Comparison of ENCODE assay signal across 9 mouse cellular contexts in the genomic region with DNA sequence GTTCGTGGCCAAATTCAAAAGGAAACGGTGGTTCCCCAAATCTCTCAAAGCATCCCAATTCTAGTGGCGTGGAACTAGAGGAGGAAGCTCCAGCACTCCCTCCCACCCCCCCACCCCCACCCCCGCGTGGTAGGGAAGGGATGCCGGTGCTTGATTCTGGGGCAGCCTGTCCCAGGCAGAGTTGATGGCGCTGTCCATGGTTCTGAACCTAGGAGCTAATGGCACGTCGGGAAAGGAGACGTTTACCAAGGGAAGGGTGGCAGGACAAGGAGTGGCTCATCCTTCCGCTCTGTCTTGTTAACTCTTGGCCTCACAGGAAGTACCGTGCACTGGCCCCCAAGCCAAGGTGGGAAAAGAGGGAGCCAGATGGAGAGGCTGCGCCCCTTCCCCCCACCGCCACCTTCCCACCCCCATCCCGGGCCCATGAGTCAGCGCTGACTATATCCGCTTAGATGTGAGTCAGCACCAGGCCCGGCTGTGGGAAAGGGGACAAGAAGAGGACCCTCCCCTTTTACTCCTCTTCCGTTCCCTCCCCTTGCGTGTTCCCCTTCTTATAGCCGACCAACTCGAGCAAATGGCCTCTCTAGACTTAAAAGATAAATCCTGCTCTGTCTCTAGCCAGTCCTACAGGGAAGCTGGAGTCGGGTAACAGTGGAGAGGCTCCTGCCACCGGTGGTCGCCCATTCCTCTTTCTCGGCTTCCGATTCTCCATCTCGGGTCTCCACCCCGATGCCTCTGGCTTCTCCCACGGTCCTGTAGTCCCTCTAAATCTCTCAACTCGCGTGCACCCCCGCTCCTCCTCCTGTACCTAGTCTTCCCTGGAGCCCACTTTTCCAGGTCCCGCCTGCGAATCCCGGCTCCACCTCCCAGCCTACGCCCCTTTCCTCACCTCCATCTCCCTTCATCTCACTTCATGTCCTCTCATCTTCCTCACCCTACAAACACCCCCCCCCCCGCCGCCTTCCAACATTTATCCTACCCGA. TPM values are rescaled to one million over a fixed set of nuclear protein-coding genes. Genes with fewer than 3 reads are reported as not detected.
DNase-seq lines count a peak whose midpoint lies in the region; ATAC-seq and TF ChIP-seq lines count a peak whose summit lies in the region.
"Had no signal": no experiment of that assay in that cellular context is flagged by ENCODE, and none has a peak within 500 bp of the region (broad histone marks: within the 10 kb centered on the region; RNA-seq: fewer than 3 reads in every experiment).

No protein-coding gene starts in this region.

- H3K36me3 ChIP-seq in forebrain, embryonic 10.5 days (replicated peaks): no peaks in the 10 kb centered on the region
- H3K36me3 ChIP-seq in intestine, embryonic 14.5 days (ENCODE audit: control insufficient read depth, insufficient read depth, low read length): no peaks in the 10 kb centered on the region
- no peaks in the 10 kb centered on the region for H3K36me3 ChIP-seq in neural tube, embryonic 14.5 days (ENCODE audit: control insufficient read depth, insufficient read depth, low read length)
- H3K36me3 ChIP-seq: liver, embryonic 15.5 days had no signal

- H3K27ac ChIP-seq in layer of hippocampus, adult 2 months: peak overlapping the region; percentile 95
- H3K27ac ChIP-seq in forebrain, embryonic 10.5 days: no peak overlapping the region
- no peak overlapping the region for H3K27ac ChIP-seq in intestine, embryonic 14.5 days (ENCODE audit: low read depth)
- no peak overlapping the region for H3K27ac ChIP-seq in neural tube, embryonic 14.5 days (ENCODE audit: low read depth, low read length)
- H3K27ac ChIP-seq: liver, embryonic 15.5 days had no signal

- TF ChIP-seq POLR2A in lung, adult 2 months (IDR thresholded peaks at IDR 0.05; ENCODE audit: borderline replicate concordance, extremely low read depth, low read depth, low read length): no peak

- peak overlapping the region; percentile 11 for H3K4me2 ChIP-seq in intestine, embryonic 14.5 days (ENCODE audit: low read length)
- peak overlapping the region; percentile 68 for H3K4me2 ChIP-seq in neural tube, embryonic 14.5 days (ENCODE audit: low read depth, low read length)
- H3K4me2 ChIP-seq: liver, embryonic 15.5 days had no signal

- no peak overlapping the region for H3K9ac ChIP-seq in intestine, embryonic 14.5 days (ENCODE audit: low read length)
- H3K9ac ChIP-seq in neural tube, embryonic 14.5 days (replicated peaks; ENCODE audit: low read depth, low read length): peak overlapping the region; percentile 55
- H3K9ac ChIP-seq: liver, embryonic 15.5 days had no signal

- H3K4me1 ChIP-seq in forebrain, embryonic 10.5 days: peaks cover 15% of the 10 kb centered on the region
- H3K4me1 ChIP-seq in intestine, embryonic 14.5 days (replicated peaks; ENCODE audit: control insufficient read depth, insufficient read depth, low read length): no peaks in the 10 kb centered on the region
- H3K4me1 ChIP-seq in lung, adult 2 months (ENCODE audit: control insufficient read depth, insufficient read depth, low read length): no peaks in the 10 kb centered on the region
- 0 out of 2 replicates have a peak, but pooled peaks cover 6% of the 10 kb centered on the region for H3K4me1 ChIP-seq in neural tube, embryonic 14.5 days (ENCODE audit: control insufficient read depth, insufficient read depth, low read length)
- H3K4me1 ChIP-seq: liver, embryonic 15.5 days had no signal

- DNase-seq in layer of hippocampus, adult 2 months (ENCODE audit: low spot score in 2 of 2): peak in 1 of 2 experiments; percentile 62
- no peak for DNase-seq in layer of hippocampus, adult 9-11 months
- DNase-seq in adrenal gland, postnatal 10 days: peak; percentile 85
- DNase-seq in forebrain, embryonic 10.5 days (ENCODE audit: extremely low spot score, low spot score): peak; percentile 68
- peak; percentile 92 for DNase-seq in intestine, embryonic 14.5 days (ENCODE audit: low spot score)
- DNase-seq in lung, adult 2 months: peak; percentile 41
- peak; percentile 80 for DNase-seq in thymus, postnatal 4 days

- H3K9me3 ChIP-seq in forebrain, embryonic 10.5 days: no peaks in the 10 kb centered on the region
- no peaks in the 10 kb centered on the region for H3K9me3 ChIP-seq in intestine, embryonic 14.5 days (ENCODE audit: control insufficient read depth, low read length)
- H3K9me3 ChIP-seq in neural tube, embryonic 14.5 days (ENCODE audit: control insufficient read depth, low read length): no peaks in the 10 kb centered on the region
- H3K9me3 ChIP-seq: liver, embryonic 15.5 days had no signal

- peaks cover 58% of the 10 kb centered on the region for H3K27me3 ChIP-seq in forebrain, embryonic 10.5 days (ENCODE audit: poor library complexity, severe bottlenecking)
- H3K27me3 ChIP-seq in intestine, embryonic 14.5 days (replicated peaks; ENCODE audit: control insufficient read depth, insufficient read depth, low read length): peaks cover 49% of the 10 kb centered on the region
- peaks cover 3% of the 10 kb centered on the region; the same call in 1 of the 2 replicates for H3K27me3 ChIP-seq in neural tube, embryonic 14.5 days (ENCODE audit: control insufficient read depth, insufficient read depth, low read length)

- peak overlapping the region; percentile 67 for H3K4me3 ChIP-seq in layer of hippocampus, adult 2 months
- peak overlapping the region; percentile 53 for H3K4me3 ChIP-seq in forebrain, embryonic 10.5 days
- no peak overlapping the region for H3K4me3 ChIP-seq in intestine, embryonic 14.5 days (ENCODE audit: low read depth, low read length)
- no peak overlapping the region for H3K4me3 ChIP-seq in lung, adult 2 months (replicated peaks; ENCODE audit: extremely low read depth, low read depth, low read length)
- peak overlapping the region; percentile 46 for H3K4me3 ChIP-seq in neural tube, embryonic 14.5 days (ENCODE audit: low read depth, low read length)
- H3K4me3 ChIP-seq: liver, embryonic 15.5 days had no signal

- WGBS in forebrain, embryonic 10.5 days: 2% methylated on average over 40 of the region's 40 CpGs
- 2% methylated on average over 40 of the region's 40 CpGs for WGBS in intestine, embryonic 14.5 days
- 3% methylated on average over 40 of the region's 40 CpGs for WGBS in lung, adult 2 months
- 2% methylated on average over 40 of the region's 40 CpGs for WGBS in neural tube, embryonic 14.5 days

- 0 out of 2 replicates have a peak, but pooled peaks have one; percentile 58 for ATAC-seq in intestine, embryonic 14.5 days (replicated peaks; ENCODE audit: low FRiP score, low TSS enrichment, low read depth)
- peak; percentile 60 for ATAC-seq in neural tube, embryonic 14.5 days (ENCODE audit: low read depth)

- TF ChIP-seq CTCF in layer of hippocampus, adult 2 months (conservative IDR thresholded peaks at IDR 0.05): no peak
- no peak for TF ChIP-seq CTCF in lung, adult 2 months (IDR thresholded peaks at IDR 0.05; ENCODE audit: insufficient read depth, low read length)

RNA-seq across cellular contexts. Expression of gene Ptprn, which starts 1.0 kb away (rescaled TPM):
- 100 to 1,000 TPM; 395 to 416 TPM for total RNA-seq in layer of hippocampus, adult 2 months (2021)
- 10 to 100 TPM; 47.9 to 50.3 TPM for total RNA-seq in adrenal gland, postnatal 10 days (2021)
- polyA plus RNA-seq in forebrain, embryonic 10.5 days (2016; fragmentation: Nextera tagmentation; extraction: Ambion mirVana): 1.5 and 1.6 TPM in 2 replicates
- polyA plus RNA-seq in intestine, embryonic 14.5 days (2014; fragmentation: Nextera tagmentation; extraction: Ambion mirVana): 2.9 and 3.4 TPM in 2 replicates
- polyA plus RNA-seq in lung, adult 2 months (2012; rRNA removed): 2.1 and 2.5 TPM in 2 replicates
- 25.4 and 27.4 TPM in 2 replicates for polyA plus RNA-seq in neural tube, embryonic 14.5 days (2014; fragmentation: Nextera tagmentation; extraction: Ambion mirVana)

RNA-seq across cellular contexts. Expression of gene Resp18, which starts 15.0 kb away (rescaled TPM):
- 100 to 1,000 TPM in 1 of 2 experiments, 10 to 100 TPM in 1; 82.5 to 106 TPM for total RNA-seq in layer of hippocampus, adult 2 months (2021)
- total RNA-seq in adrenal gland, postnatal 10 days (2021): 100 to 1,000 TPM; 103 to 109 TPM
- 2.6 and 3.4 TPM in 2 replicates for polyA plus RNA-seq in forebrain, embryonic 10.5 days (2016; fragmentation: Nextera tagmentation; extraction: Ambion mirVana)
- 13.0 and 13.4 TPM in 2 replicates for polyA plus RNA-seq in intestine, embryonic 14.5 days (2014; fragmentation: Nextera tagmentation; extraction: Ambion mirVana)
- 1.2 and 2.5 TPM in 2 replicates for polyA plus RNA-seq in lung, adult 2 months (2012; rRNA removed)
- polyA plus RNA-seq in neural tube, embryonic 14.5 days (2014; fragmentation: Nextera tagmentation; extraction: Ambion mirVana): 193 and 254 TPM in 2 replicates
- polyA plus RNA-seq: liver, embryonic 15.5 days had no signal

RNA-seq across cellular contexts. Expression of gene Dnajb2, which starts 27.1 kb away (rescaled TPM):
- 10 to 100 TPM; 69.6 to 82.8 TPM for total RNA-seq in layer of hippocampus, adult 2 months (2021)
- total RNA-seq in adrenal gland, postnatal 10 days (2021): 10 to 100 TPM; 40.5 to 45.1 TPM
- 28.0 and 28.6 TPM in 2 replicates for polyA plus RNA-seq in forebrain, embryonic 10.5 days (2016; fragmentation: Nextera tagmentation; extraction: Ambion mirVana)
- 14.2 TPM in 2 replicates for polyA plus RNA-seq in intestine, embryonic 14.5 days (2014; fragmentation: Nextera tagmentation; extraction: Ambion mirVana)
- 54.5 and 56.1 TPM in 2 replicates for polyA plus RNA-seq in lung, adult 2 months (2012; rRNA removed)
- polyA plus RNA-seq in neural tube, embryonic 14.5 days (2014; fragmentation: Nextera tagmentation; extraction: Ambion mirVana): 35.9 and 36.9 TPM in 2 replicates

RNA-seq across cellular contexts. Expression of gene A630095N17Rik, which starts 31.4 kb away (rescaled TPM):
- not detected for total RNA-seq in layer of hippocampus, adult 2 months (2021)
- not detected for total RNA-seq in adrenal gland, postnatal 10 days (2021)
- not detected in 2 replicates for polyA plus RNA-seq in forebrain, embryonic 10.5 days (2016; fragmentation: Nextera tagmentation; extraction: Ambion mirVana)
- not detected in 2 replicates for polyA plus RNA-seq in intestine, embryonic 14.5 days (2014; fragmentation: Nextera tagmentation; extraction: Ambion mirVana)
- polyA plus RNA-seq in lung, adult 2 months (2012; rRNA removed): not detected in 2 replicates
- polyA plus RNA-seq in neural tube, embryonic 14.5 days (2014; fragmentation: Nextera tagmentation; extraction: Ambion mirVana): not detected in 2 replicates
- polyA plus RNA-seq: liver, embryonic 15.5 days had no signal

RNA-seq across cellular contexts. Expression of gene Tuba4a, which starts 43.6 kb away (rescaled TPM):
- total RNA-seq in layer of hippocampus, adult 2 months (2021): 100 to 1,000 TPM; 533 to 543 TPM
- total RNA-seq in adrenal gland, postnatal 10 days (2021): 100 to 1,000 TPM in 1 of 2 experiments, 10 to 100 TPM in 1; 47.1 to 104 TPM
- 11.0 and 13.7 TPM in 2 replicates for polyA plus RNA-seq in forebrain, embryonic 10.5 days (2016; fragmentation: Nextera tagmentation; extraction: Ambion mirVana)
- polyA plus RNA-seq in intestine, embryonic 14.5 days (2014; fragmentation: Nextera tagmentation; extraction: Ambion mirVana): 68.7 and 86.5 TPM in 2 replicates
- 36.6 and 103 TPM in 2 replicates for polyA plus RNA-seq in lung, adult 2 months (2012; rRNA removed)
- 13.9 and 20.6 TPM in 2 replicates for polyA plus RNA-seq in neural tube, embryonic 14.5 days (2014; fragmentation: Nextera tagmentation; extraction: Ambion mirVana)

Comparison
In these comparisons a context has a peak if more than half of its experiments do, and no peak if none do; other contexts are left out.
1. H3K4me3 ChIP-seq: peak in layer of hippocampus, adult 2 months (single experiment), forebrain, embryonic 10.5 days (single experiment) and neural tube, embryonic 14.5 days (single experiment); none in intestine, embryonic 14.5 days (single experiment) and lung, adult 2 months (single experiment).
2. RNA of gene Resp18, which starts 15.0 kb away (polyA plus RNA-seq): 193 to 254 TPM in neural tube, embryonic 14.5 days; 13.0 to 13.4 TPM in intestine, embryonic 14.5 days, 2.6 to 3.4 TPM in forebrain, embryonic 10.5 days and 1.2 to 2.5 TPM in lung, adult 2 months; every median in the first group is over 10 times any median in the second.